Mouse (Mus musculus) neural tube, embryonic 11.5 days (tissue): ENCODE results near the gene Tas2r135. TPM values are rescaled to one million over a fixed set of nuclear protein-coding genes. Genes with fewer than 3 reads are reported as not detected.

Source experiments
- ATAC-seq: fragments of 200-750 bp; cut with Nextera tagmentation; 2 replicates; pipeline ENCODE4 v1.8.0; 2017; ENCODE audit warnings: moderate number of reproducible peaks, mild to moderate bottlenecking, moderate TSS enrichment, moderate library complexity; ENCODE audit not compliant: insufficient read depth, low FRiP score, low TSS enrichment
- DNase-seq: peaks from one replicate; pipeline ENCODE4 v3.0.0-alpha.2; 2015; ENCODE audit warnings: low spot score
- H3K27ac ChIP-seq: fragments of 300-500 bp; sonication (generic); 2 replicates; pipeline ENCODE4 v1.5.1; 2014; ENCODE audit warnings: low read depth, mild to moderate bottlenecking, low read length
- H3K27me3 ChIP-seq: fragments of 300-500 bp; sonication (generic); 2 replicates; pipeline ENCODE4 v1.6.1; 2014; ENCODE audit warnings: mild to moderate bottlenecking, low read length, mixed read lengths; ENCODE audit not compliant: control insufficient read depth, insufficient read depth
- H3K36me3 ChIP-seq: fragments of 300-500 bp; sonication (generic); 2 replicates; pipeline ENCODE4 v1.6.1; 2014; ENCODE audit warnings: mild to moderate bottlenecking, low read length, moderate library complexity, mixed read lengths; ENCODE audit not compliant: control insufficient read depth, insufficient read depth
- H3K4me1 ChIP-seq: fragments of 300-500 bp; sonication (generic); 2 replicates; pipeline ENCODE4 v1.6.1; 2014; ENCODE audit warnings: low read length, mixed read lengths; ENCODE audit not compliant: control insufficient read depth, insufficient read depth
- H3K4me2 ChIP-seq: fragments of 300-500 bp; sonication (generic); 2 replicates; pipeline ENCODE4 v1.6.1; 2014; ENCODE audit warnings: low read depth, mild to moderate bottlenecking, moderate library complexity
- H3K4me3 ChIP-seq: fragments of 300-500 bp; sonication (generic); 2 replicates; pipeline ENCODE4 v1.5.1; 2014; ENCODE audit warnings: low read depth, low read length
- H3K9ac ChIP-seq: fragments of 300-500 bp; sonication (generic); 2 replicates; pipeline ENCODE4 v1.6.1; 2014; ENCODE audit warnings: mild to moderate bottlenecking, low read length
- H3K9me3 ChIP-seq: fragments of 300-500 bp; sonication (generic); 2 replicates; pipeline ENCODE4 v1.6.1; 2016; ENCODE audit warnings: low read length; ENCODE audit not compliant: control insufficient read depth
- WGBS: fragments of 180-500 bp; shearing (Covaris S2); extraction: QIAGEN DNeasy Blood & Tissue Kit; methylation state at CpG from one replicate; pipeline ENCODE4 v1.1.7; 2014; 5-methylcytosine and 5-hydroxymethylcytosine counted together
- polyA plus RNA-seq: library from polyadenylated mRNA; unstranded; fragments of >200 nt; fragmentation: Nextera tagmentation; extraction: Ambion mirVana; gene quantifications from 2 replicates; pipeline ENCODE4 v1.2.1, GENCODE M21; 2014

Tas2r135 gene
- polyA plus RNA-seq, 1 experiment from 2014 or later: not detected

- H3K27me3 ChIP-seq: no peaks in the 10 kb centered on the region
- ATAC-seq: no peak
- H3K4me2 ChIP-seq: no peak overlapping the region
- H3K27ac ChIP-seq: no peak overlapping the region
- no peaks in the 10 kb centered on the region for H3K9me3 ChIP-seq
- H3K4me3 ChIP-seq: no peak overlapping the region
- DNase-seq: no peak
- no peaks in the 10 kb centered on the region for H3K36me3 ChIP-seq
- H3K4me1 ChIP-seq: no peaks in the 10 kb centered on the region
- WGBS: 81% methylated on average over 3 of the region's 3 CpGs
- H3K9ac ChIP-seq: no peak overlapping the region
These were observed 8.1 kb upstream of the Tas2r135 start for GRCm38 (mm10) chr6:42397041-42397657.

GRCm38 (mm10) chr6:42398285-42398684, 6.9 kb upstream of the Tas2r135 start:
- ATAC-seq (no peak), DNase-seq (no peak)
- no peaks in the 10 kb centered on the region for H3K4me1 ChIP-seq
- no peaks in the 10 kb centered on the region for H3K36me3 ChIP-seq
- H3K4me2 ChIP-seq: no peak overlapping the region
- no peak overlapping the region for H3K9ac ChIP-seq
- H3K27ac ChIP-seq: no peak overlapping the region
- no peaks in the 10 kb centered on the region for H3K9me3 ChIP-seq
- no peaks in the 10 kb centered on the region for H3K27me3 ChIP-seq
- H3K4me3 ChIP-seq: no peak overlapping the region
- 81% methylated on average over 3 of the region's 3 CpGs for whole genome bisulfite sequencing

GRCm38 (mm10) chr6:42398998-42399397, 6.2 kb upstream of the Tas2r135 start:
- DNase-seq: no peak
- H3K4me1 ChIP-seq: no peaks in the 10 kb centered on the region
- no peaks in the 10 kb centered on the region for H3K36me3 ChIP-seq
- H3K27ac ChIP-seq: no peak overlapping the region
- no peak overlapping the region for H3K4me3 ChIP-seq
- no peak for ATAC-seq
- no peaks in the 10 kb centered on the region for H3K27me3 ChIP-seq
- H3K9ac ChIP-seq: no peak overlapping the region
- no peak overlapping the region for H3K4me2 ChIP-seq
- WGBS: 93% methylated on average over 1 of the region's 1 CpGs
- H3K9me3 ChIP-seq: no peaks in the 10 kb centered on the region

GRCm38 (mm10) chr6:42399938-42400337, 5.3 kb upstream of the Tas2r135 start, which contains the start of gene Tas2r143:
TSS of gene Tas2r143 (plus strand) at chr6:42400238.
- no peak for ATAC-seq
- WGBS: 100% methylated on average over 1 of the region's 1 CpGs

DNA sequence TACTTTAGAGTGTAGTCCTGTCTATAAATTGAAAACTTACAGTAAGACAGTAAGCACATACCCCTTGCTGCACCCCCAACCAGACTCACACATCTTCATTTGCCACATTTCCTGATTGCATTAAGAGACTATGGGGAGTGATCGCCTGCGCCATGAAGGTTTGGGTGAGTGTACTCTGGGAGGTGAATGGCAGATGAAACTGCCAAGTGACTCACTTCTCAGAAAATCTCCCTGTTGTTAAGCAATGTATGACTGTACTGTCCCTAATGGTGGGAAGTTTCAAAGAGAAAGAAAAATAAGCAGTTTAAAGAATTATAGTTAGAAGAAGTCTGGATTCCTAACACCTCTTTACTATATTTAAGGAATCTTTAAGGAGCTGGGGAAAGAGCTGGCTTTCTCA, 14.2 kb downstream of the Tas2r135 start:
- Histone ChIP-seq H3K4me1 (no peaks in the 10 kb centered on the region), H3K9me3 (no peaks in the 10 kb centered on the region), H3K9ac (no peak overlapping the region), H3K27ac (no peak overlapping the region), H3K4me2 (no peak overlapping the region), H3K27me3 (no peaks in the 10 kb centered on the region), H3K36me3 (no peaks in the 10 kb centered on the region), H3K4me3 (no peak overlapping the region)
- ATAC-seq (no peak), DNase-seq (no peak)
- 95% methylated on average over 2 of the region's 2 CpGs for WGBS

More at GRCm38 (mm10) chr6:42399938-42400337, 5.3 kb upstream of the Tas2r135 start, which contains the start of gene Tas2r143:
- DNase-seq: no peak
- Histone ChIP-seq H3K9ac (no peak within 1 kb of the TSS), H3K27ac (no peak within 1 kb of the TSS), H3K4me2 (no peak within 1 kb of the TSS), H3K4me1 (no peaks in the 10 kb centered on the region), H3K36me3 (no peaks in the 10 kb centered on the region), H3K9me3 (no peaks in the 10 kb centered on the region), H3K4me3 (no peak within 1 kb of the TSS), H3K27me3 (no peaks in the 10 kb centered on the region)

- no peaks in the 10 kb centered on the region for H3K36me3 ChIP-seq
- DNase-seq (no peak), ATAC-seq (no peak)
- WGBS: 73% methylated on average over 2 of the region's 2 CpGs
- no peak overlapping the region for H3K27ac ChIP-seq
- no peaks in the 10 kb centered on the region for H3K4me1 ChIP-seq
- no peak overlapping the region for H3K9ac ChIP-seq
- H3K4me3 ChIP-seq: no peak overlapping the region
- H3K27me3 ChIP-seq: no peaks in the 10 kb centered on the region
- no peak overlapping the region for H3K4me2 ChIP-seq
- H3K9me3 ChIP-seq: no peaks in the 10 kb centered on the region
These were observed 16.2 kb downstream of the Tas2r135 start for GRCm38 (mm10) chr6:42421439-42421838.

DNA sequence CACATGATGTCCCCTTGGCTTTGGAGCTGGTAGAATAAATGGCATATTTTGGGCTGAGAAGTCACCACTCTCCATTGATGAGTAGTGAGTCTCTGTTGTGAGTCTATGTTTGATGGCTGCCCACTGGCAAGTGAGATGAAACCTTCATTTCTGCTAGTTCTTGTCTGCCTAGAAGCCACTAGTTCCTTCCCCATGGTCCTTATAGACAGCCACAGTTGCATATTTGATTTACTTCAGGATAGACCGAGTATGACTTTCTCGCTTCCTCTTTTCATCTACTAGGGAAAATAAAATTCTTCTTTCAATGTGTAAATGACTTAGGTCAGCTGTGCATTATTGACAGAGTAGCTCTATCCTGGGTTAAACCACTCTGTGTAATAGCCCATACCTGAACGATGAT, 19.2 kb downstream of the Tas2r135 start:
- H3K4me2 ChIP-seq: no peak overlapping the region
- no peak overlapping the region for H3K27ac ChIP-seq
- H3K36me3 ChIP-seq: no peaks in the 10 kb centered on the region
- DNase-seq: no peak
- H3K4me1 ChIP-seq: no peaks in the 10 kb centered on the region
- 93% methylated on average over 3 of the region's 3 CpGs for WGBS
- no peak overlapping the region for H3K4me3 ChIP-seq
- ATAC-seq: no peak
- H3K9ac ChIP-seq: no peak overlapping the region
- H3K9me3 ChIP-seq: no peaks in the 10 kb centered on the region
- no peaks in the 10 kb centered on the region for H3K27me3 ChIP-seq

- ATAC-seq (no peak), DNase-seq (no peak)
- H3K4me2 ChIP-seq: no peak overlapping the region
- no peaks in the 10 kb centered on the region for H3K4me1 ChIP-seq
- H3K9ac ChIP-seq: no peak overlapping the region
- no peak overlapping the region for H3K27ac ChIP-seq
- no peaks in the 10 kb centered on the region for H3K9me3 ChIP-seq
- H3K4me3 ChIP-seq: no peak overlapping the region
- no peaks in the 10 kb centered on the region for H3K36me3 ChIP-seq
- H3K27me3 ChIP-seq: no peaks in the 10 kb centered on the region
- WGBS: 87% methylated on average over 4 of the region's 4 CpGs
These were observed 21.1 kb downstream of the Tas2r135 start for GRCm38 (mm10) chr6:42426337-42426736.

DNA sequence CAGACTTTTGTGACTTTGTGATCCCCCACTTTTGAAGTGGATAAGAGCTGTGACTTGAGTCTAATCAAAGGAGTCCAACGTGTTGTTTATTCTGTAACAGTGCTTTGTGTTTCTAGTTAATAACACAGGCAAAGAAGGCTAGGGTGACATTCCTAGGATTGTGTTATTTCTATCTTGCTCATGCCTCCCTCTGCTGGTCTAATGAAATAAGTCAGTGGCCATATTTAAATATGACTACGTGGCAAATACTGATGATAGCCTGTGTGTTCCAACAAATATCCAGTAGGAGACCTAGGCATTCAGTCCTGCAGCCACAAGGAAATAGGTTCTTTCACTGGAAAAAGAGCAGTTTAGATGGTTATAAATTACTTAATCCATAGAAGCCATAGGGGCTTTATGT, 28.3 kb downstream of the Tas2r135 start:
- H3K9me3 ChIP-seq: no peaks in the 10 kb centered on the region
- no peak for ATAC-seq
- H3K4me3 ChIP-seq: no peak overlapping the region
- no peaks in the 10 kb centered on the region for H3K36me3 ChIP-seq
- H3K4me1 ChIP-seq: no peaks in the 10 kb centered on the region
- 67% methylated on average over 2 of the region's 2 CpGs for WGBS
- H3K4me2 ChIP-seq: no peak overlapping the region
- no peak for DNase-seq
- no peak overlapping the region for H3K27ac ChIP-seq
- H3K9ac ChIP-seq: no peak overlapping the region
- H3K27me3 ChIP-seq: no peaks in the 10 kb centered on the region
